Mouse (Mus musculus) common myeloid progenitor, adult 5-6 weeks (primary cell): Measurements from ENCODE around the gene Gm12845. TPM values are rescaled to one million over a fixed set of nuclear protein-coding genes. Genes with fewer than 3 reads are reported as not detected.
"Not testable (repeated sequence)": the region's sequence is repeated elsewhere in the genome, so short reads cannot be mapped to it uniquely, and the experiment has no call there.

ENCODE experiments used
- ATAC-seq: replicated peaks from 2 replicates; pipeline ENCODE4 v1.8.0; 2016; ENCODE audit warnings: low read depth, mild to moderate bottlenecking, moderate TSS enrichment, inconsistent platforms; ENCODE audit not compliant: poor library complexity, severe bottlenecking
- total RNA-seq: library from RNA; stranded (forward); fragments of 200-1000, 187-1606 nt; gene quantifications from 2 replicates; pipeline ENCODE4 v1.2.3, GENCODE M21; 2017

The Gm12845 gene
- total RNA-seq = not detected in 2 replicates

DNA sequence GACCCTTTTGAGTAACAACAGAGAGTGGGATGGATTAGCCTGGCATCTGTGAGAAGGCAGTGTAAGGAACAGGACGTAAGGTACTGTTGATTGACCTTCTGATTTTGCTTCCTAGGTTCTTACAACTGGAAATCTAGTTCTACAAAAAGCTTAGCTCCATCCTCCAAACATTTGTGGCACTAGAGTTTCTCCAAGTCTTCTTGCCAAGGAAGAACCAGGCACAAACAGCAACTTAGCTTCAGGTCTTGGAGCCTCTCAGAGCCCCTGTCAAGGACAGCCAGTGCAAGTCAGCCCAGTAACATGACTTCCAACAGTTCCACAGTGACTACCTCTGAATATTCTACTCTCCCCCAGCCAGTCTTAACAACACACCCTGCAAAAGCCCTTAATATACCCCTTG is at the start of gene Gm12845:
Gene Gm12845, plus strand, starts transcription at position 301 of the 400 bp plus-strand sequence.
- ATAC-seq = no peak

GRCm38 (mm10) chr4:117676903-117677302 is 47.3 kb upstream of the Gm12845 start:
- ATAC-seq = peak; percentile 62

DNA sequence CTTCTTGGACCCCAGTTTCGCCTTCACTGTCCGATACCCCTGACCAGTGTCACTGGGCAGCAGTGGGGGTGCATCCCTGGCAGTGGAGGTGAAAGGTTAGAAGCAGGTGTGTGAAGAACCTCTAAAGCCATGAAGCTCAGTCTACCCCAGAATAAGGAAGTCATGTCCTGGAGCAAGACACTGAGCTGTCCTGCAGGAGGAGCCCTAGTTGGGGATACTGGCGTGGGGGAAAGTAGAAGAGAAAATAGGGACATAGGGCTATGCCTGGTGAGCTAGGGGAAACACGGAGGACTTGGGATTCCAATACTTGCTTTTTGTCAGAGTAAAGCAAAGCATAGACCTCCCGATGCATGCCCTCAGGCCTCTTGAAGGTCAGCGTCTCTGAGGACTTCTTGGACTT is 43.2 kb upstream of the Gm12845 start:
- ATAC-seq = 0 out of 2 replicates have a peak, but pooled peaks have one; percentile 33

GRCm38 (mm10) chr4:117681931-117682461 is 42.2 kb upstream of the Gm12845 start, which contains the start of gene Dmap1:
Gene Dmap1 (minus strand): TSS chr4:117682273.
- peak; percentile 95 for ATAC-seq

- ATAC-seq = no peak
Observed at GRCm38 (mm10) chr4:117682463-117682862, 41.7 kb upstream of the Gm12845 start.

DNA sequence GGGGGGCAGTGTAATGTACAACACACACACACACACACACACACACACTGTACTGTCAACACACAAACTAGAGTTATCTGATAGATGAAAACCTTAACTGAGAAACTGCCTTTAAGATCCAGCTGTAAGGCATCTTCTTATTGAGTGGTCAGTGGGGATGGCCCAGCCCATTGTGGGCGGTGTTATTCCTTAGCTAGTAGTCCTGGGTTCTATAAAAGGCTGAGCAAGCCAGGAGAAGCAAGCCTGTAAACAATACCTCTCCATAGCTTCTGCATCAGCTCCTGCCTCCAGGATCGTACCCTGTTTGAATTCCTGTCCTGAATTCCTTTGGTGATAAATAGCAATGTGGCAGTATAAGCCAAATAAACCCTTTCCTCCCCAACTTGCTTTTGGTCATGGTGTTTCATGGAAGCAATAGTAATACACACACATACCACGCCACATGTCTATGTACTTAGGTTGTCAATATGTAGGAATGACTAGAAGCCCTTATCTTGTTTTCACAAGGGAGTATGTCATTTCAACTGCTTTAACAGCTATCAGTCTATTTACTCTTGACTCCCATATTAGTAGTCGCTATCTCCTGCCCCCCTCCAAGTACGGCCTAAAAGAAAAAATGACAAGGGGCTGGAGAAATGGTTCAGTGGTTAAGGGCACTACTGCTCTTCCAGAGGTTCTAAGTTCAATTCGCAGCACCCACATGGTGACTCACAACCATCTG is 41.0 kb upstream of the Gm12845 start:
- ATAC-seq = no peak

DNA sequence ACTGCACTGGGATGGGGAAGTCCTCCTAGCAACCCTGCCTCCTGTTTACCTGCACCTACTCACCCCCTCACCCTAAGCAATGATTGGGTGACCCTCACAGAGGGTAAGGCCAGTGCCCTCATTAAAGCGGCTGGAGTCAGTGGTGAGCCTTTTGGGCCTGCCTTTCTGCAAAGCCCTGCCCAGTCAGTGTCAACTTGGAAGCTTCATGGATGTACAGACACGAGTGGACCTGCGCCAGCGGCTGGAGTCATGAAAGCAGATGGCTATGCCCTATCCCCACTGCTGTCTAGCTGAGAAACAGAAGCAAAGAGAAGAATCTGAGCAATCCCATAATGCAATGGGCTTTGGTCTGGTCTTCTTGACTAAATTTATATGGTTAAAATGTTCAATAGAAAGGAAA is 37.9 kb upstream of the Gm12845 start:
- no peak for ATAC-seq

DNA sequence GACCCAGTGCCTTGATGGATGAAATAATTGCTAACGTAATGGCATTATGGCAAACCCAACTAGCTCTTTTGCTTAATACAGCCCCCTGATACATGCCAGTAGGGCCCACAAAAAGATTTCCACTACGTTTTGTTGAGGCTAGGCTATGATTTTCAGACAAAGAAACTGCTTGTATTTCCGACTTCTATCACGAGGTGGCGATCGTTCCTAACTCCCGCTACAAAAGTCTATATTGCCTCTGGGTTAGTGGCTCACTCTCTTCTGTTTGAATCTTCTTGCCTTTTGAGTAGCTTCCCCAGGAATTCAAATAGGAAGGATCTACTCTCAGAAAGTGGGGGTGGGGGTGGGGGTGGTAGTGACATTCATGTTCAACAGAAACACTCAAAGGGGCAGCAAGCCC is 18.9 kb upstream of the Gm12845 start:
- ATAC-seq = peak; percentile 63; the same call in 1 of the 2 replicates

DNA sequence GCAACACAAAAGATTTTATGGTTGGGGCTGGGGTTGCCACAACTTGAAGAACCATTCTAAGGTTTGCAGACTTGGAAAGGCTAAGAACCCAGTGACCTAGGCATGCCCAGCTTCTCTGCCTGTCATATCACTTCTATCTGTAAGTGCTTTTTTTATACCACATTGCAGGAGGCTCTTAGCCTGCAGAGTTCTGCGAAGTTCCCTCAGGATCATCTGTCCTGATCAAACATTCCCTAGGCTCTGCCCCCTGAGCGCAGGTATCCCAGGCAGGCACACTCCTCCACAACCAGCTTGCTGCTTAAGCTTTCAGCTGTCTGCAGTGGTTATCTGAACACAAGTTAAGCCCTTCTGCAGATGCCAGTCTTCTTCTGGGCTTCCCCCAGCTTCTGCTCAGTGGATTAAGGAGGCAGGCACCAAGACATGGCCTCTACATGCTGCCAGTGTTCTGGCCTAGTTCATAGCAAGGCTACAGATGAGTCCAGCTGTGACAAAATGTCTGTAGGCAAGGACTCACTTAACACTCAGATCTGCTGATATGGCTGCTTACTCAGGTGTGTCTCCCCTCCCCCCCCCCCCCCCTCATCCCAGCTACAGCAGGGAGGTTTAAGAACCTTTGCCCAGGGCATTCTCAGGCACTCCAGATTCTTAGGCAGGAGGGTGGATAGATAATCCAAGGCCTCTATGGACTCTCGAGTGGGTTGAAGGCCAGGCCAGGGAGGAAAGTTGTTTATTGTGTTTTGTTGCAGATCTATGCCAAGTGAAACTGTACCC is 15.2 kb upstream of the Gm12845 start:
- ATAC-seq = no peak

DNA sequence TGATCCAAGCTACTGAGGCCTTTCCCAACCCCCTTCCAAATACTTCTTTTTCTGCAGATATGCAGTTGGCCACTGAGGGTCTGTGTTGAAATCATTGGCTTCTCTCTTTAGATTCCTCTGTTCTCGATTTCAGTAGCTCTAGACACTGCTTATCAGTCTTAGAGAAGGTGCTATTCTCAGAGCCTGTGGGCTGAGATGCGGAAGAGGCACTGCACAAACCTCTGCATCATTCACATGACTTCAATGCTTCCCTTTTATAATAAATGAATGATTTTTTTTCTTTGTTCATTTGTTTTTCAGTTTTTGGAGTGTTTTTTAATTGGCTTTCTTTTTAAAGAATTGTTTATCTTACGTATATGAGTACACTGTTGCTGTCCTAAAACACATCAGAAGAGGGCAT is 11.9 kb upstream of the Gm12845 start:
- ATAC-seq = no peak

DNA sequence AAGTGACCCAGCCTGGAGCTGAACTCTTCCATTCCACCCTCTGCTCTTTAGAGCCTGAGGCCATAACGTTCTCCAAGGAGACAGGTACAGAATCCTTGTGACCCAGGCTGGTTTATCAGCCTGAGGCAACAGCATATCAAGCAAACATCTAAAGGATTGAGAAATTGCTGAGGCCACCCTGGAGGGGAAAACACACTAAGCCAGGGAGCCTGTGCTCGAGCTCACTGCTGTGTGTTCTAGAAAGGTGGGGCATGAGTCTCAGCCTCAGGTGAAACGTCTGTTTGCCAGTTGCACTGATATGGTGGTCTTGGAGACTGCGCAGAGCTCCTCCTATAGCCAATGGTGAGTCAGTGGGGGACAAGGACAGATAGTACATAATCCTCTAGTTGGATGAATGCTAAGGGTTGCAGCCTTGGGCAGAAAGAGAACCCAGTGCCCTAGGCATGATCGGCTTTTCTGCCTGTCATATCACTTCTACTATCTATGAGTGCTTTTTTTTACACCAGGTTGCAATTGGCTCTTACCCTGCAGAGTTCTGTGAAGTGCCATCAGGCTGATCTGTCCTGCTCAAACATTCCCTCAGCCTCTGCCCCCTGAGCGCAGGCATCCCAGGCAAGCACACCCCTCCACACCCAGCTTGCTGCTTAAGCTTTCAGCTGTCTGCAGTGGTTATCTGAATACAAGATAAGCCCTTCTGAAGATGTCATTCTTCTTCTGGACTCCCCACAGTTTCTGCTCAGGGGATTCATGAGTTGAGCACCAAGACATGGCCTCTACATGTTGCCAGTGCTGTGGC is 10.7 kb upstream of the Gm12845 start:
- no peak for ATAC-seq

- no peak for ATAC-seq
Observed at GRCm38 (mm10) chr4:117731926-117732325, 7.7 kb downstream of the Gm12845 start.

DNA sequence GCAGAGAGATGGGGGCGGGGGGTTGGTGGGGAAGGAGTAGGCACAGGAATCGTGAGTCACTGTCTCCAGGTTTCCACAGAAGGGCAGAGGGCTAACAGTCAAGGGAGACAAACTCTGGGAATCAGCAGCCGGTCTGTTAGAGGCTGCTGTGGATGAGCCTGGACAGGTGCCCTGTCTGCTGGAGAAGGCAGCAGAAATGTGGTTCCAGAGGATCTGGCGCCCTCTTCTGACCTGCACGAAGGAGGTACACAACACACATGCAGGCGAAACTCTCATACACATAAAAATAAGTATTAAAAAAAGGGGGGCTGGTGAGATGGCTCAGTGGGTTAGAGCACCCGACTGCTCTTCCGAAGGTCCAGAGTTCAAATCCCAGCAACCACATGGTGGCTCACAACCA is 13.3 kb downstream of the Gm12845 start:
- 0 out of 2 replicates have a peak, but pooled peaks have one; percentile 47 for ATAC-seq

DNA sequence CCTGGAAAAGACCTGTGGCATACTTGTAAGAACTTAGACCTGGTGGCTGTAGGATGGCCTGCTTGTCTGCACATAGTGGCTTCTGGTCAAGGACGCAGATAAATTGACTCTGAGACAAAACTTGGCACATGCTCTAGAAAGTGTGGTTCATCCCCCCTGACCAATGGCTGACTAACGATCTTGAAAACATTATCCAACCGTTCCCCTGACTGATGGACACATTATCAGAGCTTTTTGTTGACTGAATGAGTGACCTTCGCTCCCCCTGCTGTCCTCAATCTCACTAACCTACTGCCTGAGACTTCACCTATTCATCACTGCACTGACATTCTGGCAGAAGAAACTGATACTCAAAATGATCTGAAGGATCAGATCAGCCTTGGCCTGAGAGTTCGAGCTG is 28.3 kb downstream of the Gm12845 start:
- ATAC-seq = not testable (repeated sequence)

DNA sequence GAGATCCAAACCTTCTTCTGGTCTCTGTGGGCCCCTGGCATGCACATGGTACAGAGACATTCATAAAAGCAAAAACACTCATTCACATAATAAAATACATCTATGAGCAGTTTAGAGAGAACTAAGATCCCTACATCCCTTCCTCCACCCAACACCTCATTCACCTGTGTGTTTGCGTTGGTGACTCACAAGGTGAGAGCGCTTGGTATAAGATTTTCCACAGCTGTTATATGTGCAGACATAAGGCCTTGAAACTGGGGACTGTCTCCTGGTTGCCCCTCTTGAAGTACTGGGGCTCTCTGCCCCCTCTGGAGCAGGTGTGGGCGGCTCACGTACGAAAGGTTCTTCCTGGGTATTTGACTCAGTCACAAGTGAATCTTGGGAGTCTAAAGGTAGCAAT is 35.9 kb downstream of the Gm12845 start:
- no peak for ATAC-seq

DNA sequence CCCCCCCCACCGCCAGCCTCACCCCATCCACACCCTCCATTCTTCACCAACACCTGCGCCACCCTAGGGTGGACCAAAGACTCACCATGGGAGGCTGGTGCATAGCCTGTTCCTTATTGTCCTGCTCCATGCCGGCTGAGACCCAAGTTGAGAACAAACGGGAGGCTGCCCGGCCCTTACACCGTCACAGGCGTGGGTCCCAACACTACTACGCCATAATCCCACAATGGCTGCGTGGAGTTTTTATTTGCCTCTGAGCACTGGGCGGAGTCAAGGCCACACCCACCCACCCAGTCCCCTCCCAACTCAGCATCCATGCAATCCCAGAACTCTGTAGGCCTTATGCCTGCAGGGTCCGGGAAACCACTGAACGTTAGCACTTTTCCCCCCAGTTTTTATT is 41.2 kb downstream of the Gm12845 start, which contains the start of gene Klf17:
Gene Klf17, minus strand, starts transcription at position 233 of the 400 bp plus-strand sequence.
- ATAC-seq = no peak

GRCm38 (mm10) chr4:117770935-117771334 is 46.7 kb downstream of the Gm12845 start:
- ATAC-seq = peak; percentile 79

- no peak for ATAC-seq
Observed at GRCm38 (mm10) chr4:117772960-117773359, 48.7 kb downstream of the Gm12845 start.
